In genomic region chr1:165763635-165764372, GRCm38 (mm10) we compare ENCODE assay signal across 7 mouse cellular contexts. TPM values are rescaled to one million over a fixed set of nuclear protein-coding genes. Genes with fewer than 3 reads are reported as not detected.
DNase-seq lines count a peak whose midpoint lies in the region; ATAC-seq lines count a peak whose summit lies in the region.

Gene Creg1, plus strand, starts transcription at chr1:165763746.

- H3K4me2 ChIP-seq in intestine, embryonic 15.5 days (replicated peaks): peak within 1 kb of the TSS; percentile 79

- peak within 1 kb of the TSS; percentile 85 for H3K4me3 ChIP-seq in intestine, embryonic 15.5 days (replicated peaks)
- H3K4me3 ChIP-seq in midbrain, embryonic 10.5 days: peak within 1 kb of the TSS; percentile 89

- ATAC-seq in intestine, embryonic 15.5 days: peak; percentile 98

- H3K27ac ChIP-seq in intestine, embryonic 15.5 days: peak within 1 kb of the TSS; percentile 63
- peak within 1 kb of the TSS; percentile 86 for H3K27ac ChIP-seq in midbrain, embryonic 10.5 days (replicated peaks)

- H3K36me3 ChIP-seq in intestine, embryonic 15.5 days: no peaks in the 10 kb centered on the region
- no peaks in the 10 kb centered on the region for H3K36me3 ChIP-seq in midbrain, embryonic 10.5 days

- intact Hi-C loops in left cerebral cortex, postnatal 25 days (cut with DNase I): no loop called here

- H3K9me3 ChIP-seq in intestine, embryonic 15.5 days: no peaks in the 10 kb centered on the region
- H3K9me3 ChIP-seq in midbrain, embryonic 10.5 days (replicated peaks): peaks cover 5% of the 10 kb centered on the region; the same call in 1 of the 2 replicates

- H3K4me1 ChIP-seq in intestine, embryonic 15.5 days (replicated peaks): peaks cover 8% of the 10 kb centered on the region; the same call in 1 of the 2 replicates
- peaks cover 16% of the 10 kb centered on the region for H3K4me1 ChIP-seq in midbrain, embryonic 10.5 days

- H3K9ac ChIP-seq in intestine, embryonic 15.5 days: peak within 1 kb of the TSS; percentile 80

- under 1% methylated on average over 57 of the region's 57 CpGs for WGBS in intestine, embryonic 15.5 days
- WGBS in midbrain, embryonic 10.5 days: under 1% methylated on average over 57 of the region's 57 CpGs

- no peaks in the 10 kb centered on the region for H3K27me3 ChIP-seq in intestine, embryonic 15.5 days (replicated peaks)
- peaks cover 47% of the 10 kb centered on the region for H3K27me3 ChIP-seq in midbrain, embryonic 10.5 days (ENCODE audit: low read depth, poor library complexity, severe bottlenecking)

- DNase-seq in adrenal gland, adult (ENCODE audit: inconsistent age in 2 of 2, low spot score in 1 of 2): peak; percentile 95 to 98
- peak; percentile 96 for DNase-seq in embryo, embryonic 10.5 days (ENCODE audit: low spot score)
- DNase-seq in gastrocnemius, postnatal 25 days: peak; percentile 93
- peak; percentile 92 to 97 for DNase-seq in left cerebral cortex, postnatal 25 days (ENCODE audit: low spot score in 2 of 2)
- DNase-seq in midbrain, embryonic 10.5 days (ENCODE audit: low spot score): peak; percentile 91
- peak; percentile 84 for DNase-seq in right cerebral cortex, postnatal 4 days

RNA-seq across cellular contexts. Expression of gene Creg1, which starts in this region (rescaled TPM):
- 10 to 100 TPM; 49.6 to 62.8 TPM for total RNA-seq in gastrocnemius, postnatal 25 days (2021)
- polyA plus RNA-seq in intestine, embryonic 15.5 days (2015; fragmentation: Nextera tagmentation; extraction: Ambion mirVana): 101 and 124 TPM in 2 replicates
- total RNA-seq in left cerebral cortex, postnatal 25 days (2021): 10 to 100 TPM; 27.1 to 28.5 TPM
- polyA plus RNA-seq in midbrain, embryonic 10.5 days (2016; fragmentation: Nextera tagmentation; extraction: Ambion mirVana): 31.7 and 36.1 TPM in 2 replicates

Comparison
In these comparisons a context has a peak if more than half of its experiments do, and no peak if none do; other contexts are left out.
1. Peak in every context shown above with its lines: DNase-seq, ATAC-seq, H3K4me3 ChIP-seq and H3K27ac ChIP-seq.